Mouse (Mus musculus) midbrain, embryonic 14.5 days (tissue): ENCODE data around the gene Methig1. TPM values are rescaled to one million over a fixed set of nuclear protein-coding genes. Genes with fewer than 3 reads are reported as not detected.
"Not testable (repeated sequence)": the region's sequence is repeated elsewhere in the genome, so short reads cannot be mapped to it uniquely, and the experiment has no call there.

Experiments used
- ATAC-seq: fragments of 200-750 bp; cut with Nextera tagmentation; 2 replicates; pipeline ENCODE4 v1.8.0; 2017; ENCODE audit warnings: moderate number of reproducible peaks, moderate library complexity; ENCODE audit not compliant: low FRiP score, low TSS enrichment
- DNase-seq: peaks from one replicate; pipeline ENCODE4 v3.0.0-alpha.2; 2015
- H3K27ac ChIP-seq: fragments of 300-500 bp; sonication (generic); replicated peaks from 2 replicates; pipeline ENCODE4 v1.5.1; 2014; ENCODE audit warnings: mild to moderate bottlenecking, low read depth, low read length, moderate library complexity
- H3K27me3 ChIP-seq: fragments of 300-500 bp; sonication (generic); 2 replicates; pipeline ENCODE4 v1.6.1; 2014; ENCODE audit warnings: low read length, control low read depth, mixed read lengths; ENCODE audit not compliant: control insufficient read depth, insufficient read depth
- H3K36me3 ChIP-seq: fragments of 300-500 bp; sonication (generic); 2 replicates; pipeline ENCODE4 v1.6.1; 2014; ENCODE audit warnings: low read length, control low read depth; ENCODE audit not compliant: control insufficient read depth, insufficient read depth
- H3K4me1 ChIP-seq: fragments of 300-500 bp; sonication (generic); 2 replicates; pipeline ENCODE4 v1.6.1; 2014; ENCODE audit warnings: mild to moderate bottlenecking, antibody characterized with exemption, low read length, control low read depth; ENCODE audit not compliant: control insufficient read depth, insufficient read depth
- H3K4me2 ChIP-seq: fragments of 300-500 bp; sonication (generic); 2 replicates; pipeline ENCODE4 v1.6.1; 2014; ENCODE audit warnings: mild to moderate bottlenecking, low read length, moderate library complexity
- H3K4me3 ChIP-seq: fragments of 300-500 bp; sonication (generic); replicated peaks from 2 replicates; pipeline ENCODE4 v1.5.1; 2014; ENCODE audit warnings: low read depth, low read length
- H3K9ac ChIP-seq: fragments of 300-500 bp; sonication (generic); replicated peaks from 2 replicates; pipeline ENCODE4 v1.6.1; 2014; ENCODE audit warnings: mild to moderate bottlenecking, low read length, moderate library complexity
- H3K9me3 ChIP-seq: fragments of 300-500 bp; sonication (generic); 2 replicates; pipeline ENCODE4 v1.6.1; 2016; ENCODE audit warnings: low read length, control low read depth, mixed read lengths; ENCODE audit not compliant: control insufficient read depth
- WGBS: fragments of 180-500 bp; shearing (Covaris S2); extraction: QIAGEN DNeasy Blood & Tissue Kit; methylation state at CpG from one replicate; pipeline ENCODE4 v1.1.7; 2014; 5-methylcytosine and 5-hydroxymethylcytosine counted together
- polyA plus RNA-seq: library from polyadenylated mRNA; unstranded; fragments of >200 nt; fragmentation: Nextera tagmentation; extraction: Ambion mirVana; gene quantifications from 2 replicates; pipeline ENCODE4 v1.2.1, GENCODE M21; 2014

Methig1 gene
- polyA plus RNA-seq, 1 experiment from 2014 or later = not detected

DNA sequence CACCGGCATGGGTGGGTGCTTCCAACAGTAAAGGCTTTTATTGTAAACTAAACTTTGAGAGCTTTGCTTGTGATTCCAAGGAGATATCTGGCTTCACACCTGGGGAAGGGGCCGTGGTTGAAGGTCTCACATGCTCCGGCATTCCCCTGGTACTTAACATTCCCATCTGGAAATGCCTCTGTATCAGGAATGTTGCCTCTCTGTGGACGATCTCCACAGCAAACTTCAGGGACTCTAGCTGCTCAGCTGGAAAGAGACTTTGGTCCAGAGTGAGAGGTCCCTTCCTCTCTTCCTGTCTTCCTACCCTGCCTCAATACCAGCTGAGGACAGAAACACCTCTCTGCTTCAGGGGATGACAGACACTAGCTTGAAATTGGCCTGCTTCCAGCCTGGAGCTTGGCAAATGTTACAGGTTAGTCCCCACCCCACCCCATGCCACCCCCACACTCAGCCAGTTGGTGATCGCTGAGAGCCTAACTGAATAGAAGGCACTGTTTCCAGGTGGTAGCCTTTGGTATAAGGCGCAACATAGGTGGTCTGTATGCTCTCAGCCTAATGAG, 1.4 kb upstream of the Methig1 start:
- no peak overlapping the region for H3K9ac ChIP-seq
- H3K27ac ChIP-seq = no peak overlapping the region
- H3K4me3 ChIP-seq = no peak overlapping the region
- H3K9me3 ChIP-seq = no peaks in the 10 kb centered on the region
- no peaks in the 10 kb centered on the region for H3K4me1 ChIP-seq
- no peaks in the 10 kb centered on the region for H3K27me3 ChIP-seq
- DNase-seq = no peak
- no peak overlapping the region for H3K4me2 ChIP-seq
- no peaks in the 10 kb centered on the region for H3K36me3 ChIP-seq
- ATAC-seq = no peak
- 85% methylated on average over 6 of the region's 6 CpGs for WGBS

DNA sequence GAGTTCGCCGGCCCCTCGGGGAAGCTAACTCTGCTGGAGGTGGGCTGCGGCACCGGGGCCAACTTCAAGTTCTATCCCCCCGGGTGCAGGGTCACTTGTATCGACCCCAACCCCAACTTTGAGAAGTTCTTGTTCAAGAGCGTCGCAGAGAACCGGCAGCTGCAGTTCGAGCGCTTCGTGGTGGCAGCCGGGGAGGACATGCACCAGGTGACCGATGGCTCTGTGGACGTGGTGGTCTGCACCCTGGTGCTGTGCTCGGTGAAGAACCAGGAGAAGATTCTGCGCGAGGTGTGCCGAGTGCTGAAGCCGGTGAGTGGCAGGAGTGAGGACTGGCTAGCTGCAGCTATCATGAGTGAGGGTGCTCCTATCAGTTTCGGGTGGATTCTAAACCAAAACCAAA, 450 bp downstream of the Methig1 start:
- H3K27me3 ChIP-seq, H3K36me3 ChIP-seq, H3K4me2 ChIP-seq, H3K4me3 ChIP-seq, H3K4me1 ChIP-seq, H3K9ac ChIP-seq, ATAC-seq, DNase-seq, H3K9me3 ChIP-seq, H3K27ac ChIP-seq: not testable (repeated sequence)
- 90% methylated on average over 5 of the region's 22 CpGs for WGBS

DNA sequence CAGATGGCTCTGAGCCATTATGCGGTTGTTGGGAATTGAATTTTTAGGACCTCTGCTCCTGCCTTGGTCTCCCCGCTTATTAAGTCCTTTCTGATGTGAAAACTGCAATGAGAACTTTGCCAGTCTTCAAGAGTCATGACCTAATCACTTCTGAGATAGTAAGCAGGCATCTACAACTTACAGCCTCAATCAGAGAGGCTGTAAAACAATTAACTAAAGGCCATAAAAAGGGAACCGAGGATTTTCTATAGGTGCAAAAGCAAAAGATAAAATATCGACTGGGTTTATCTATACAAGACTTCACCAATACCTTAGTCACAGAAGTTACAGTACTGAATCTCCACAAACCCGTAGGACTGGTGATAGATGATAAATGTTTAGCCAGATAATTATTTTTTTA, 2.9 kb downstream of the Methig1 start:
- DNase-seq (no peak), ATAC-seq (no peak)
- Histone ChIP-seq H3K9ac (no peak overlapping the region), H3K27me3 (no peaks in the 10 kb centered on the region), H3K4me2 (no peak overlapping the region), H3K27ac (no peak overlapping the region), H3K9me3 (no peaks in the 10 kb centered on the region), H3K4me3 (no peak overlapping the region), H3K4me1 (no peaks in the 10 kb centered on the region), H3K36me3 (no peaks in the 10 kb centered on the region)
- WGBS = 94% methylated on average over 5 of the region's 5 CpGs

DNA sequence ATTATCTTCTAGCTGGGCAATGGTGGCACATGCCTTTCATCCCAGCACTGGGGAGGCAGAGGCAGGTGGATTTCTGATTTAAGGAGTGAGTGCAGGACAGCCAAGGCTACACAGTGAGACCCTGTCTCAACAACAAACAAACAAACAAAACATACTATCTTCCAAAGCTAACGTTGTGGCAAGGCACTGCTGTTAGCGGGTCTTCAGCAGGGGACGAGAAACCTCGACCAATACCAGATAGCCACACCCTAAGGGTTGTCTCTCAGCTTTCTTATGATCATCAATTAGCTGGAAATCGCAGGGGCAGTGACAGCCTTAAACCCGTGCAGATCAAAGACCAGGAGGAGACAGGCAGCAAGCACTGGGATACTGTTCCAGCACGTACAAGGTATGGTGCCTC, 11.3 kb downstream of the Methig1 start, which contains the start of gene Higd1c:
Gene Higd1c, plus strand, starts transcription at position 301 of the 400 bp plus-strand sequence.
- H3K9ac ChIP-seq = no peak within 1 kb of the TSS
- DNase-seq = no peak
- H3K27me3 ChIP-seq = no peaks in the 10 kb centered on the region
- no peak within 1 kb of the TSS for H3K4me2 ChIP-seq
- H3K27ac ChIP-seq = no peak within 1 kb of the TSS
- H3K4me3 ChIP-seq = no peak within 1 kb of the TSS
- no peaks in the 10 kb centered on the region for H3K4me1 ChIP-seq
- 79% methylated on average over 7 of the region's 7 CpGs for WGBS
- ATAC-seq = no peak
- H3K36me3 ChIP-seq = no peaks in the 10 kb centered on the region
- H3K9me3 ChIP-seq = no peaks in the 10 kb centered on the region

DNA sequence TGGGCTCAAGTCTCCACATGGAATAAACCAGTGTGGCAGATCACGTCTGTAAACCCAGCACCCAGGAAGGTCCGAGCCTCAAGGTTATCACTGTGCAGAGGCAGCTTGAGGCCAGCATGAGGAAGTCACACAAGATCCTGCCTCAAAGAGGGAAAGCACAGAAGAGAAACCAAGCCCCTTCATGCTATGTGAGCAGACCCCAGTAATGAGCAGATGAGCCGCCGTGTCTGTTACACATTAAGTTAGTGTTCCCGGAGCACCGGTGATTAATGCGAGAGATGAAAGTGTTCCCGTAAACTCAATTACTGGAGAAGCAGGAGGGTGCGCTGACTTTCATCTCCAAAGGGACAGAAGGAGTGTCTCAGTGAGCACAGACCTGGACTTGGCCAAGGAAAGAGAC, 13.0 kb downstream of the Methig1 start:
- H3K27me3 ChIP-seq, H3K9ac ChIP-seq, H3K9me3 ChIP-seq, H3K4me2 ChIP-seq, H3K4me1 ChIP-seq, ATAC-seq, H3K27ac ChIP-seq, DNase-seq, H3K36me3 ChIP-seq, H3K4me3 ChIP-seq: not testable (repeated sequence)
- 72% methylated on average over 9 of the region's 9 CpGs for WGBS

DNA sequence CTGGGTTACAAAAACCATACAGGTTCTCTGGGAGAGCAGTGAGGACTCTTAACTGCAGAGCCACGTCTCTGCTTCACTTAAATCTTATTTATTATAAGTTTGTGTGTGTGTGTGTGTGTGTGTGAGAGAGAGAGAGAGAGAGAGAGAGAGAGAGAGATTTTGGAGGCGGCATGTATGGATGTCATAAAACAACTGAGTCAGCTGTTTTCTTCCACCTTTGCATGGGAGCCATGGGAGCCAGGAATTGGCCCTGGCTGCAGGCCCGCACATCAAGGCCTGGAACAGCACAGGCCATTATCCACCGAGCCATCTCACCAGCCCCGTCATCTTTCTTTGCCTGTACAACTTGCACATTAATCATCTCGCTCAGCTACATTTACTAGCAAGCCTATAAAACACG, 14.2 kb downstream of the Methig1 start:
- Histone ChIP-seq H3K27me3 (no peaks in the 10 kb centered on the region), H3K4me2 (no peak overlapping the region), H3K36me3 (no peaks in the 10 kb centered on the region), H3K9ac (no peak overlapping the region), H3K9me3 (no peaks in the 10 kb centered on the region), H3K4me3 (no peak overlapping the region), H3K4me1 (no peaks in the 10 kb centered on the region), H3K27ac (no peak overlapping the region)
- 88% methylated on average over 7 of the region's 7 CpGs for WGBS
- no peak for ATAC-seq
- DNase-seq = no peak

DNA sequence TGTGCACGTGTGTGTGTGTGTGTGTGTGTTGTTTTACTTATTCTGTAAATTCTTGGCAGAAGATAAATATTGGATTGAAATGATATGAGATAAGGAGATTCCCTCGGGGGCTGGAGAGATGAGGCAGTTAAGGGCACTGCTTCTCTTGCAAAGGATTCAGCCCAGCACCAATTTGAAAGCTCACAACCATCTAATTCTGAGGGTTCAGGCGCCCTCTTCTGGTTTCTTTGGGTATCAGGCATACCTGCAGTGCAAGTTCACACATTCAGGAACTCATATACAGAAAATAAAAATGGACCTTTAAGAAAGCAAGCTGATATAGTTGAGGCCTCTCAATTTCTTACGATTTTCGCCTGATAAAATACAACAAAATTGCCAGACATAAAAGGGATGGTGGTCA, 22.1 kb downstream of the Methig1 start:
- no peak overlapping the region for H3K4me3 ChIP-seq
- H3K36me3 ChIP-seq = no peaks in the 10 kb centered on the region
- H3K9ac ChIP-seq = no peak overlapping the region
- DNase-seq (peak; percentile 87), ATAC-seq (no peak)
- H3K27me3 ChIP-seq = no peaks in the 10 kb centered on the region
- no peak overlapping the region for H3K4me2 ChIP-seq
- H3K4me1 ChIP-seq = no peaks in the 10 kb centered on the region
- no peak overlapping the region for H3K27ac ChIP-seq
- 32% methylated on average over 5 of the region's 5 CpGs for WGBS
- no peaks in the 10 kb centered on the region for H3K9me3 ChIP-seq

DNA sequence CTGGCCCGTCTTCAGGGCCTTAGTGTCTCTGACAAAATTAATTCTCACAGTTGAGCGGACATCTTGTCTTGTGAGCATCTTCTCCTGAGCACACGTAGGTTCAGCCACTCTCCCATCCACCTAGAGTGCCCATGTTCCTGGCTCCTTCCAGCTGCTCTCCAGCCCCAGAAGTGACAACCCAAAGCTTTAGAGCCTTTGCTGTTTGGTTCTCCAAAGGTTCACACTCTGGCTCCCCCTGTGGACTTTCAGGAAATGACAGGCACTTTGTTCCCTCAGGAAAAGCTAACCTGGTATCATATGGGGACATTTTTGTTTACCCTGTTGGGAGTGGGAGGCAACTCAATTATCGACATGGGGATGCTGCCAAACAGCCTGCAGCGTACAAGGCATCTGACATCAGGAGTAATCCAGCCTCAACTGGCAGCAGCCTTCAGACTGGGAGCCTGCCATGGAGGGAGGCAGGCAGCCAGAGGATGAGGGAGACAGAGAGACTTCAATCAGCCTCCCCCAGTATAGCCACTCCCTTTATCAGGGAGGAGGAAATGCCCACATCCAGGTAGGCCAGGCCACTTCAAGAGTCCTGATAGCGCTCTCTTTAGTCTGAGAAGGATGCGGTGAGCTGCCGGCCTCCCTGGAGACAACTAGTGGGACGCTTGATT, 25.0 kb downstream of the Methig1 start:
- H3K4me2 ChIP-seq, H3K27me3 ChIP-seq, H3K4me3 ChIP-seq, DNase-seq, H3K4me1 ChIP-seq, H3K36me3 ChIP-seq, H3K27ac ChIP-seq, H3K9me3 ChIP-seq, H3K9ac ChIP-seq, ATAC-seq: not testable (repeated sequence)
- WGBS = 33% methylated on average over 3 of the region's 9 CpGs

DNA sequence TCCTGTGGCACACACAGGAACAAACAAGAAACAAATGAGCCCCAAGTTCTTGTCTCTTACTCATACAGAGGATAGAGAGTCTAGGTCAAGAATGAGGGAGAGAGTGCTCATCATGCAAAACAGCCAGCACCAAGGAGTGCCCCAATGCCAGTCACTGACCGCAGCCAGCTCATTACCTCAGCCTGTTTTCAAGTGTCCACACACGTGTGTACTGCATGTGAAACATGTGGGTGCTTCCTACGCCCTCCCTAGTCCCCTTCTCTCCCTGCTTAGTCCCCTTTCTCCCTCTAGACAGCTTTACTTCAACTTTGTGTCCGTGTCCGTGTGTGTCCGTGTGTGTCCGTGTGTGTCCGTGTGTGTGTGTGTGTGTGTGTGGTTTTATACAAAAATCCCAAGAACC, 26.7 kb downstream of the Methig1 start:
- H3K4me3 ChIP-seq = no peak overlapping the region
- no peak overlapping the region for H3K9ac ChIP-seq
- H3K4me1 ChIP-seq = no peaks in the 10 kb centered on the region
- DNase-seq (no peak), ATAC-seq (no peak)
- H3K9me3 ChIP-seq = no peaks in the 10 kb centered on the region
- H3K27me3 ChIP-seq = no peaks in the 10 kb centered on the region
- 93% methylated on average over 8 of the region's 8 CpGs for WGBS
- no peaks in the 10 kb centered on the region for H3K36me3 ChIP-seq
- no peak overlapping the region for H3K4me2 ChIP-seq
- no peak overlapping the region for H3K27ac ChIP-seq
